Mouse (Mus musculus) frontal cortex, adult (tissue): ENCODE results near the gene Slc12a8.

Source experiments
- ATAC-seq: cut with Nextera tagmentation; 2 replicates; pipeline ENCODE4 v1.9.2; 2017; ENCODE audit warnings: mild to moderate bottlenecking, moderate library complexity, mixed read lengths; ENCODE audit not compliant: low TSS enrichment

The Slc12a8 gene

DNA sequence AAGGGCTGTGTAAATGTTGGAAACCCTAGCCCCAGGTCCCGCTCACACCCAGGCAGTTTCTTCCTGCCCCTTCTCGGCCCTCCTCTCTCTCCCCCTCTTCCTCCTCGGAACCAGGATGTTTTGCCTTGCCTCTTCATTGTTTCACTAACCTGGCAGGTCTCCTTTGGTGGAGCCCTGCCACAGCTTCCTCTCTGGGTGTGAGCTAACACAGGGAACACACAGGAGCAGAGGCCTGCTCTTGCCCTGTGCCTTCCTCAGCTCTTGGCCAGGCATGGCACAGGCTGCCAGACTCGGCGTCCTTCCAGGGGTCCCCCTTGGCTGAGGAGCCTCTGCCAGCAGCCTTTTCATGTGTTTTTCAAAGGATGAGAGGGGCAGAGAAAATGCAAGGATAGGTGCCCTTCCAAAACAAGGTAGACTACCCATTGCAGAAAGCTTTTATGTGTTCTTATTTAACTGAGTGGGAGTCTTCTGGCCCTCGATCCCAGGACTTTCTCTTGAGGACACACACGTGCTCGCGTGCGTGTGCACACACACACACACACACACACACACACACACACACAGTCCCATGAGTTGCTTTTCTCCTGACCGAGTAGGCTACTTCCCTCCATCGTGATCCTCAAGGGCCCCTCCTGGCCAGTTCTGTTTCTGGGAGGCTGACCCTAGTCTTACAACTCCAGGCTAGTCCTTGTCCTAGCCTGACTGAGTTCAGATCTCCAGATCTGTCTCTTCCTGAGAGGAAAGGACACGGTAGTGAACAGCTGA lies 179.9 kb downstream of the Slc12a8 start:
- ATAC-seq: no peak

DNA sequence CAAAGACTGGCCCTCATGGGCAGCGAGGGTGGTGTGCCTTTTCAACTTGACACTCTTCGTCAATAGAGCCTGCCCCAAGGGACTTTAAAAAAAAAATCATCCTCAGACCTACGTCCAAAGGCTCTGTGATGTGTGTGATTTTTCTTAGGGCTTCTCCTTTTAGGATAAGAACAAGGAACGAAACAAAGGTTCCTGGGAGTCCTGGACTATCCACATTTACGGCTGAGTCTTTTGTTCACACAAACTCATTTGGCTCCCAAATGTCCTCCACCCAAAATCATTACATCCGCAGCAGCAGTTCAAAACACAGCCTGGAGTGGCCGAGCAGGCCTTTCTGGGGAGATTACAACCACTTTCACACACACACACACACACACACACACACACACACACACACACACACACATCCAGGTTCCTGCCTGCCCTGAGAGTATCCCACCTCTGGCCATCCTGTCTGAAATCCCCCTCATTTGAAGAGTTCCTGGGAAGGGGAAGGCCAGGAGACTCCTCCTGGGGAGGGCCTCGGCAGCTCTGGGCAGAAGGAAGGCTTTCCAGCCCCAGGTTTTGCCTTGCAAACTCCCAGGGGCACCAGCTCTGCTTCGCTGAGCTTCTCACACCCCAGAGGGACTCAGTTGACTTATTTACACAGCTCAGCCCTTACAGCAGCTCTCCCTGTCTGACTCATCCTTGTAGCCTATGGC lies 180.6 kb downstream of the Slc12a8 start:
- peak; percentile 51 for ATAC-seq

DNA sequence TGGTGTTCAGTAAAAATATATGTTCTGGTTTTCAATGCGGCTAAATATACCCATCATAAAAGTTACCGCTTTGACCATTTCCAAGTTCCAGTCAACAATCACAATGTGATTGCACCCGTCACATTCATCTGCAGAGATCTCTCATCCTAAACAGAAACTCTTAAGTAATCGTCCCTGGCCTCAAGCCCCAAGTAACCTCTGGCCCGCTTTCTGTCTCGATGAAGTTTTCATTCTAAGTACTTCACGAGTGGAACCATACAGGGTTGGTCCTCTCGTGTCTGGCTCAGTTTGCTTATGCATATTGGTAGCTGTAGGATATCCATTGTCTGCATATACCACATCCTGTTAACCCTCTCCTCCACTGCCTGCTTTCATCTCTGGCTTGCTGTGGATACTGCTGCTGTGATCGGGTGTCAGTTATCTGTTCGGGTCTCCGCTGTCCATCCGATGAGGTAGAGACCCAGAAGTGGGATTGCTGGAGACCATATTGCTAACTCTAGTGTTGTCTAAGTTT lies 181.2 kb downstream of the Slc12a8 start:
- no peak for ATAC-seq

DNA sequence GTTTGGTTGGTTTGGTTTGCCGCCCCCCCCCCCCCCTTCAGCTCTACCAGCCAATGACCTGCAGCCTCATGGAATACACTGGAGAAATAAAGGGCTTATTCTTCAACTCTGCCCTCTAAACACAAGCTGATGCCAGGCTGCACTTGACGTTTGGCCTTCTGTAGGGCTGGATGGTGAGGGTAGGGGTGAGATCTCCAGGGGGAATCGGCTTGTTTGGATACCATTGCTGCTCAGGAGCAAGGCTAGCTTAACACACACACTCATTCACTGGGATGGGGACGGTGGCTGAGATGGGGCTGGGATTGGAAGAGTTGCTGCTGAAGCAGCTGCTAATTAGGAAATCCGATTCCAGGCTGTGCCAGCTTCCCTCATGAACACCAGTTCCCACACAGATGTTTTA lies 183.5 kb downstream of the Slc12a8 start:
- ATAC-seq: no peak

DNA sequence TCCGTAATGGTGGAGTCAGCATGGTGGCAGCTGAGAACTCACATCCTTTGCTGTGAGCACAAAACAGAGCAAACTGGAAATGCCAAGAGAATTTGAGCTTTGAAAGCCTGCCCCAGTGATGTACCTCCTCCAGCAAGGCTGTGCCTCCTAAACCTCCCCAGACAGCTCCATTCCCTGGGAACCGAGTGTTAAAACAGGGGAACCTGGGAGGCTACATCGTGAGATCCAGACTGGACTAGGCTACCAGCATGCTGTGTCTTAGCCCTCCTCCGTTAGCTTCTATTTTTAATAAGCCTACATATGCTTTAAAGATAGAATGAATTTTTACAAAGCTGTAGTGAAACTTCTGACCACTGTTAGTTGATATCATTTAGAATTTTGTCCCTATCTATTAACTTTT lies 184.7 kb downstream of the Slc12a8 start:
- peak; percentile 69 for ATAC-seq

DNA sequence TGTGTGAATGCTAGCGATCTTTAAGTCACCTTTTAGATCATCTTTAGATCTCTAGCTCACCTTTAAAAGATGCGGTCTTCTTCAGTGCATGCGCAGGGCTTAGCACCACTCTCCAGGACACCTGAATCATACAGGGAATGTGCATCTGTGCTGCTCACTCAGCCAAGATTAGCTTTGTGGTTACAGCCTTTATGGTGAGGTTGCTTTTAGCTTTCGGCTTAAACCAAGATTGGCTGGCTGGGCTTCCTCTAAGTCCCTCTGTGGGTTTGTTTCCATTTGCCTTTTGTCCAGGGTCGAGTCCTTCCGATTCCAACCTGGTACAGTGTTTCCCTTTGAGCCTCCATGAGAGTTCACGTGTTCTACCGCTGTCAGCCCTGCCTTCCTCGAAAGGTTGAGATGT lies 187.2 kb downstream of the Slc12a8 start:
- ATAC-seq: no peak

DNA sequence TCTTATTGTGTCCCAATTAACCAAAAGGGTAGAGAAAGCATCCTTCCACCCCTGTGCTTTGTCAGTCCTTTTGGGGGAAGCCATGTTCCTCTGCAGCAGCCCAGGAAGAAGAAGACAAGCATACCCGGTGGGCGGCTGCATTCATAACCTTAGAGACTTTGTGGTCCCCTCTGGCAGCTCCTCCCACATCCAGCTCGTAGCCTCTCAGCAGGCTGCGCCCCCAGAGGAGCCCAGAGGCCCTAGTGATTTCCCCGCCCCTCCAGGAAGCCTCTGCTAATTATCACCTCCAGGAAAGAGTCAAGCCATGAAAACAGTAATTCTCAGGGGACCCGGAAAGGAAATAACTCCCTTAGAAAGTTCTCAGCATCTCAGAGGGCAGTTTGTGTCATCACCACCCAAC lies 188.1 kb downstream of the Slc12a8 start:
- ATAC-seq: no peak

DNA sequence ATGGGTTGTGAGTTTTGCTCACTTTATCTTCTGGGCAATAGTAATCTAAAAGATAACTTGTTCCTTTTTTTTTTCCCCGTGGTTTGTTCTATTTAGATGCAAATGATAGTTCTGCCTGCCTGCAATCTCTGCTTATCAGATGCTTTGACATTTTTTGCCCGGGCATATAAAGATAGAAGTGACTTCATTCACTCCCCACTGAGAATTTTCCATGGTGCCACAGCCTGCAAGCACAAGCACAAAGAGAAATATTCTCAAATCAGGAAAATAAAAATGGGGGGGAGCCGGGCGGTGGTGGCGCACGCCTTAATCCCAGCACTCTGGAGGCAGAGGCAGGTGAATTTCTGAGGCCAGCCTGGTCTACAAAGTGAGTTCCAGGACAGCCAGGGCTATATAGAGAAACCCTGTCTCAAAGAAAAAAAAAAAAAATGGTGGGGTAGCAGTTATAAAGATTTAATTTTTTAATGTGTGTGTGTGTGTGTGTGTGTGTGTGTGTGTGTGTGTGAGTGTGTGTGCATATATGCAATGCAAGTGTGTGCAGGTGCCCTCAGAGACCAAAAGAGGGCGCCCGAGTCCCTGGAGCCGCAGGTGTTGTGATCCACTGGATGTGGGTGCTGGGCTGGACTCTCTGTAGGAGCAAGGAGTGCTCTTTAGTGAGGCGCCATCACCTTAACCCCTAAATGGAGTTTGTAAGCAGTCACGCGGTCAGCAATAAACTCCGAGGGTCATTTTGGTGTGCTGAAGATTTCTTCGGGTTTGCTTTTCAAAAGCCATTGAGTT lies 189.2 kb downstream of the Slc12a8 start:
- ATAC-seq: no peak

DNA sequence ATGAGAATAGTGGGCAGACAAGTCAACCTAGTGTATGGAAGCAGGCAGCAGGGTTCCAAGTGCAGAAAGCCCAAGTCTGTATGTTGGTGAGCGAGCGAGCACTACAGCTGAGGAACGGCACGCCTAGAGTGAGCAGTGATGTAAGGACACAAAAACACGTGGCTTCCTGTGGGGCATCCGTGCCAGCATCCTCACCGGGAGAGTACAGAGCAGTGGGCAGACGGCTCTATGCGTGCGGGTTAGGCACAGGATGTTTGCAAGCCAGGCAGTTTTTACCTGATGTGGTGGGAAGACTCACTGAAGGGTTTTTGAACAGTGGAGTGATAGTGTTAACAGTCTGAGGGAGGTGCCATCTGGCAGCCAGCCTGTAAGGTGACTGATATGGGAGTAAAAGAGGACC lies 190.9 kb downstream of the Slc12a8 start:
- peak; percentile 73; the same call in 1 of the 2 replicates for ATAC-seq

DNA sequence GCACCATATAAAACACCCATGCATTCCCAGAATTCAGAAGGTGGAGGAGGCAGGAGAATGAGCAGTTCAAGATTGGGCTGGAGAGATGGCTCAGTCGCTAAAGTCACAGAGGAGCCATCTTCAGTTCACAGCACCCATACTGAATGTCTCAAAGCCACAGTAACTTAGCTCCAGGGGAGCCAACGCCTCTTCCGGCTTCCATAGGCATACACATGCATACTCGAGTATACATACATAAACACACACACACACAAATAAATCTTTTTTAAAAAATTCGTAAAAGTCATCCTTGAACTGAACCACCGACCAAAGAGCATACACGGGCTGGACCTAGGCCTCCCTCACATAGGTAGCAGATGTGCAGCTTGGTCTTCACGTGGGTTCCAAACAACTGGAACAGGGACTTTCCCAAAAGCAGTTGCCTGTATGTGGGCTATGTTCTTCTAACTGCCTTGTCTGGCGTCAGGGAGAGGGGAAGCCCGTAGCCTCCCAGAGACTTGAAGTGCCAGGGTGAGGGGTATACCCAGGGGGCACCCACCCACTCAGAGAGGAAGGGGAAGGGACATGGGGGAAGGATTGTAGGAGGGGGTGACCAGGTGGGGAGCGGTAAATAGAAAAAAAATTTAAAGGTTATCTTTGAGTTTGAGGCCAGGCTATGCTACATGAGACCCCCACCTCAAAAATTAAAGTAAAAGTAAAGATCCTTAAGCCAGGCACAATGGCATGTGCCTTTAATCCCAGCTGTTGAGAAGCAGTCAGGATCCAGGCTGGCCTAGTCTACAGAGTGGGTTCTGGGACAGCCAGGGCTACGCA lies 191.7 kb downstream of the Slc12a8 start:
- no peak for ATAC-seq
